Mouse (Mus musculus) lung, embryonic 16.5 days (tissue): ENCODE measurements around the gene Eps15l1. TPM values are rescaled to one million over a fixed set of nuclear protein-coding genes. Genes with fewer than 3 reads are reported as not detected.

Experiments used
- ATAC-seq: fragments of 200-750 bp; cut with Nextera tagmentation; 2 replicates; pipeline ENCODE4 v1.8.0; 2017; ENCODE audit warnings: low read depth, mild to moderate bottlenecking, moderate library complexity
- H3K27ac ChIP-seq: fragments of 300-500 bp; sonication (generic); 2 replicates; pipeline ENCODE4 v1.5.1; 2014; ENCODE audit warnings: mild to moderate bottlenecking, control low read depth, low read length
- H3K27me3 ChIP-seq: fragments of 300-500 bp; sonication (generic); 2 replicates; pipeline ENCODE4 v1.6.1; 2014; ENCODE audit warnings: low read depth, low read length, mixed read lengths; ENCODE audit not compliant: control insufficient read depth, insufficient read depth
- H3K36me3 ChIP-seq: fragments of 300-500 bp; sonication (generic); 2 replicates; pipeline ENCODE4 v1.6.1; 2014; ENCODE audit warnings: low read length; ENCODE audit not compliant: control insufficient read depth, insufficient read depth
- H3K4me1 ChIP-seq: fragments of 300-500 bp; sonication (generic); replicated peaks from 2 replicates; pipeline ENCODE4 v1.6.1; 2014; ENCODE audit warnings: low read length, mixed read lengths; ENCODE audit not compliant: control insufficient read depth, insufficient read depth
- H3K4me2 ChIP-seq: fragments of 300-500 bp; sonication (generic); 2 replicates; pipeline ENCODE4 v1.6.1; 2014; ENCODE audit warnings: low read depth, low read length, control low read depth
- H3K4me3 ChIP-seq: fragments of 300-500 bp; sonication (generic); 2 replicates; pipeline ENCODE4 v1.5.1; 2014; ENCODE audit warnings: mild to moderate bottlenecking, low read length, control low read depth
- H3K9ac ChIP-seq: fragments of 300-500 bp; sonication (generic); 2 replicates; pipeline ENCODE4 v1.6.1; 2014; ENCODE audit warnings: low read length, control low read depth
- H3K9me3 ChIP-seq: fragments of 300-500 bp; sonication (generic); 2 replicates; pipeline ENCODE4 v1.6.1; 2016; ENCODE audit warnings: low read length; ENCODE audit not compliant: control insufficient read depth
- WGBS: fragments of 180-500 bp; shearing (Covaris S2); extraction: QIAGEN DNeasy Blood & Tissue Kit; methylation state at CpG from one replicate; pipeline ENCODE4 v1.1.7; 2014; 5-methylcytosine and 5-hydroxymethylcytosine counted together
- polyA plus RNA-seq: library from polyadenylated mRNA; unstranded; fragments of >200 nt; fragmentation: Nextera tagmentation; extraction: Ambion mirVana; gene quantifications from 2 replicates; pipeline ENCODE4 v1.2.1, GENCODE M21; 2015

The Eps15l1 gene
- polyA plus RNA-seq, result 52.6 and 53.1 TPM in 2 replicates

- under 1% methylated on average over 48 of the region's 48 CpGs for WGBS
- H3K4me1 ChIP-seq, result peaks cover 19% of the 10 kb centered on the region
- ATAC-seq, result peak; percentile 98
- no peaks in the 10 kb centered on the region for H3K27me3 ChIP-seq
- H3K4me2 ChIP-seq, result peak within 1 kb of the TSS; percentile 87
- H3K27ac ChIP-seq, result peak within 1 kb of the TSS; percentile 79
- H3K9ac ChIP-seq, result peak within 1 kb of the TSS; percentile 93
- H3K4me3 ChIP-seq, result peak within 1 kb of the TSS; percentile 80
- H3K9me3 ChIP-seq, result no peaks in the 10 kb centered on the region
- H3K36me3 ChIP-seq, result no peaks in the 10 kb centered on the region
Observed at GRCm38 (mm10) chr8:72421362-72422335, at the start of gene Eps15l1. Eps15l1 (minus strand) TSS chr8:72421460.

- Histone ChIP-seq H3K27me3 (no peaks in the 10 kb centered on the region), H3K9ac (no peak overlapping the region), H3K4me3 (no peak overlapping the region), H3K36me3 (peaks cover 63% of the 10 kb centered on the region), H3K4me2 (no peak overlapping the region), H3K4me1 (peaks cover 10% of the 10 kb centered on the region), H3K27ac (no peak overlapping the region), H3K9me3 (no peaks in the 10 kb centered on the region)
- 91% methylated on average over 7 of the region's 7 CpGs for WGBS
- ATAC-seq, result no peak
Observed at GRCm38 (mm10) chr8:72470684-72471083, 49.4 kb upstream of the Eps15l1 start.

GRCm38 (mm10) chr8:72469984-72470383 lies 48.7 kb upstream of the Eps15l1 start:
- WGBS, result 86% methylated on average over 8 of the region's 8 CpGs

GRCm38 (mm10) chr8:72469243-72469642 lies 48.0 kb upstream of the Eps15l1 start:
- Histone ChIP-seq H3K9me3 (no peaks in the 10 kb centered on the region), H3K4me3 (no peak overlapping the region), H3K4me1 (peaks cover 9% of the 10 kb centered on the region), H3K4me2 (no peak overlapping the region), H3K36me3 (peaks cover 74% of the 10 kb centered on the region), H3K27me3 (no peaks in the 10 kb centered on the region), H3K27ac (no peak overlapping the region), H3K9ac (no peak overlapping the region)
- WGBS, result 88% methylated on average over 2 of the region's 2 CpGs
- ATAC-seq, result no peak

More at GRCm38 (mm10) chr8:72469984-72470383, 48.7 kb upstream of the Eps15l1 start:
- Histone ChIP-seq H3K27ac (no peak overlapping the region), H3K4me1 (peaks cover 10% of the 10 kb centered on the region), H3K4me3 (no peak overlapping the region), H3K9ac (no peak overlapping the region), H3K36me3 (peaks cover 69% of the 10 kb centered on the region), H3K9me3 (no peaks in the 10 kb centered on the region), H3K27me3 (no peaks in the 10 kb centered on the region), H3K4me2 (no peak overlapping the region)
- no peak for ATAC-seq

- ATAC-seq, result no peak
- Histone ChIP-seq H3K4me1 (no peaks in the 10 kb centered on the region), H3K9ac (no peak overlapping the region), H3K9me3 (no peaks in the 10 kb centered on the region), H3K27ac (no peak overlapping the region), H3K27me3 (no peaks in the 10 kb centered on the region), H3K36me3 (peaks cover 92% of the 10 kb centered on the region), H3K4me3 (no peak overlapping the region), H3K4me2 (no peak overlapping the region)
- WGBS, result 93% methylated on average over 10 of the region's 10 CpGs
Observed at GRCm38 (mm10) chr8:72464211-72464610, 43.0 kb upstream of the Eps15l1 start.

- 85% methylated on average over 4 of the region's 4 CpGs for WGBS
- no peak overlapping the region for H3K4me3 ChIP-seq
- no peak overlapping the region for H3K27ac ChIP-seq
- no peak overlapping the region for H3K4me2 ChIP-seq
- H3K9ac ChIP-seq, result no peak overlapping the region
- H3K27me3 ChIP-seq, result no peaks in the 10 kb centered on the region
- no peaks in the 10 kb centered on the region for H3K9me3 ChIP-seq
- ATAC-seq, result no peak
- H3K36me3 ChIP-seq, result peaks cover 58% of the 10 kb centered on the region
- H3K4me1 ChIP-seq, result no peaks in the 10 kb centered on the region
Observed at GRCm38 (mm10) chr8:72459881-72460533, 38.7 kb upstream of the Eps15l1 start.

- Histone ChIP-seq H3K36me3 (peaks cover 53% of the 10 kb centered on the region), H3K27ac (no peak overlapping the region), H3K4me2 (no peak overlapping the region), H3K4me3 (no peak overlapping the region), H3K9me3 (peaks cover 3% of the 10 kb centered on the region; the same call in 1 of the 2 replicates), H3K27me3 (no peaks in the 10 kb centered on the region), H3K9ac (no peak overlapping the region), H3K4me1 (no peaks in the 10 kb centered on the region)
- 91% methylated on average over 6 of the region's 6 CpGs for WGBS
- ATAC-seq, result no peak
Observed at GRCm38 (mm10) chr8:72458457-72458856, 37.2 kb upstream of the Eps15l1 start.

GRCm38 (mm10) chr8:72457806-72458205 lies 36.5 kb upstream of the Eps15l1 start:
- Histone ChIP-seq H3K4me1 (no peaks in the 10 kb centered on the region), H3K9me3 (peaks cover 3% of the 10 kb centered on the region; the same call in 1 of the 2 replicates), H3K27me3 (no peaks in the 10 kb centered on the region), H3K9ac (no peak overlapping the region), H3K27ac (no peak overlapping the region), H3K4me3 (no peak overlapping the region), H3K4me2 (no peak overlapping the region), H3K36me3 (peaks cover 53% of the 10 kb centered on the region)
- WGBS, result 83% methylated on average over 3 of the region's 3 CpGs
- ATAC-seq, result no peak

- H3K4me1 ChIP-seq, result no peaks in the 10 kb centered on the region
- H3K36me3 ChIP-seq, result peaks cover 32% of the 10 kb centered on the region
- peaks cover 3% of the 10 kb centered on the region; the same call in 1 of the 2 replicates for H3K9me3 ChIP-seq
- H3K4me3 ChIP-seq, result no peak overlapping the region
- WGBS, result 88% methylated on average over 4 of the region's 4 CpGs
- H3K4me2 ChIP-seq, result no peak overlapping the region
- no peaks in the 10 kb centered on the region for H3K27me3 ChIP-seq
- H3K27ac ChIP-seq, result no peak overlapping the region
- no peak for ATAC-seq
- no peak overlapping the region for H3K9ac ChIP-seq
Observed at GRCm38 (mm10) chr8:72455317-72455716, 34.1 kb upstream of the Eps15l1 start.
